Mouse (Mus musculus) midbrain, embryonic 16.5 days (tissue): ENCODE measurements around the gene Mpzl2. TPM values are rescaled to one million over a fixed set of nuclear protein-coding genes. Genes with fewer than 3 reads are reported as not detected.

Source experiments
- ATAC-seq: fragments of 200-750 bp; cut with Nextera tagmentation; 2 replicates; pipeline ENCODE4 v1.8.0; 2017; ENCODE audit warnings: moderate TSS enrichment
- H3K27ac ChIP-seq: fragments of 300-500 bp; sonication (generic); 2 replicates; pipeline ENCODE4 v1.5.1; 2014; ENCODE audit warnings: mild to moderate bottlenecking, low read length, mixed read lengths
- H3K27me3 ChIP-seq: fragments of 300-500 bp; sonication (generic); 2 replicates; pipeline ENCODE4 v1.6.1; 2014; ENCODE audit warnings: low read depth, low read length, mixed read lengths; ENCODE audit not compliant: control insufficient read depth, insufficient read depth
- H3K36me3 ChIP-seq: fragments of 300-500 bp; sonication (generic); 2 replicates; pipeline ENCODE4 v1.6.1; 2014; ENCODE audit warnings: mild to moderate bottlenecking, low read length, moderate library complexity, mixed read lengths; ENCODE audit not compliant: control insufficient read depth, insufficient read depth
- H3K4me1 ChIP-seq: fragments of 300-500 bp; sonication (generic); 2 replicates; pipeline ENCODE4 v1.6.1; 2014; ENCODE audit warnings: mild to moderate bottlenecking, low read length, mixed read lengths; ENCODE audit not compliant: control insufficient read depth, insufficient read depth
- H3K4me2 ChIP-seq: fragments of 300-500 bp; sonication (generic); 2 replicates; pipeline ENCODE4 v1.6.1; 2014; ENCODE audit warnings: mild to moderate bottlenecking, low read length, mixed read lengths
- H3K4me3 ChIP-seq: fragments of 300-500 bp; sonication (generic); 2 replicates; pipeline ENCODE4 v1.5.1; 2014; ENCODE audit warnings: low read depth, mild to moderate bottlenecking, low read length, moderate library complexity, mixed read lengths
- H3K9ac ChIP-seq: fragments of 300-500 bp; sonication (generic); 2 replicates; pipeline ENCODE4 v1.6.1; 2014; ENCODE audit warnings: low read depth, low read length, mixed read lengths
- H3K9me3 ChIP-seq: fragments of 300-500 bp; sonication (generic); replicated peaks from 2 replicates; pipeline ENCODE4 v1.6.1; 2014; ENCODE audit warnings: mild to moderate bottlenecking, low read length, mixed read lengths; ENCODE audit not compliant: control insufficient read depth, poor library complexity, severe bottlenecking
- WGBS: fragments of 180-500 bp; shearing (Covaris S2); extraction: QIAGEN DNeasy Blood & Tissue Kit; methylation state at CpG from one replicate; pipeline ENCODE4 v1.1.7; 2014; 5-methylcytosine and 5-hydroxymethylcytosine counted together
- polyA plus RNA-seq: library from polyadenylated mRNA; unstranded; fragments of >200 nt; fragmentation: Nextera tagmentation; extraction: Ambion mirVana; gene quantifications from 2 replicates; pipeline ENCODE4 v1.2.1, GENCODE M21; 2015

Gene Mpzl2
- polyA plus RNA-seq, 1 experiment from 2014 or later: 1.4 TPM

DNA sequence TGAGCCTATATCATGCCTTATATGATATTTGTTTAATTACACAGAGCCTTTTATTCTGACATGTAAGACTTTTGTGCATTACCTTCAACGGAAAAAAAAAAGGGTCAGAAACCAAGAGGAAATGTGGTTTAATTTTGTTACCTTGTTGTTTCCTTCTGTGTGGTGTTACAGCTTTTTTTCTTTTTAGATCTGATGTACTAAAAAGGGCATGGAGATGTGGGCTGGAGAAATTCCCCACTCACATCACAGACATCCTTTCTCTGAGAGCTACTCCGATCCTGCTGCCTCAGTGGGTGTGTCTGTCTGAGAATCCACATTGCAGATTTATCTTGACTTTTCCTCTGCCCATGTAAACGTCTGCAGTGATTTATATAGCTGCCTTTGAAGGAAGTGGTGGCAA lies 23.1 kb downstream of the Mpzl2 start:
- ATAC-seq: no peak
- H3K27ac ChIP-seq: no peak overlapping the region
- WGBS: 73% methylated on average over 3 of the region's 3 CpGs
- no peaks in the 10 kb centered on the region for H3K36me3 ChIP-seq
- H3K27me3 ChIP-seq: peaks cover 9% of the 10 kb centered on the region
- no peak overlapping the region for H3K9ac ChIP-seq
- H3K4me1 ChIP-seq: no peaks in the 10 kb centered on the region
- no peaks in the 10 kb centered on the region for H3K9me3 ChIP-seq
- H3K4me2 ChIP-seq: no peak overlapping the region
- no peak overlapping the region for H3K4me3 ChIP-seq

DNA sequence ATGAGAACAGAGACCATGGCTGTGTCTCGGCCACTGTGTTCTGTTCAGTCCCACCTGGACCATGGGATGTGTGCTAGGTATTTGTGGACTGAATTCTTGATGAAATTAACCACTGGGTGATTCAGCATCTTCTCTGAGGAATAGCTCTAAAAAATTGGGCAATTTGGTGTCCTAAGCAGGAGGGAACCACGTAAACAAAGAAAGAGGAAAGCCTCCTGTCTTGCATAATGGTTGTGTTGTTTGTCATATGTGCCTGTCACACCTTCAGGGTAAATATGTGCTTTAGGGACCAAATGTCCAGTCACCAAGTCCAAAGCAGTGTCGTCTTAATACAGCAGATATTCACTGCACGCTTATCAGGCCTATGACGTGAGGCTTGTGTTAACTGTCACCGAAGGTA lies 24.8 kb downstream of the Mpzl2 start:
- peaks cover 2% of the 10 kb centered on the region; the same call in 1 of the 2 replicates for H3K27me3 ChIP-seq
- H3K4me2 ChIP-seq: no peak overlapping the region
- 84% methylated on average over 6 of the region's 6 CpGs for WGBS
- no peaks in the 10 kb centered on the region for H3K4me1 ChIP-seq
- no peak overlapping the region for H3K27ac ChIP-seq
- no peaks in the 10 kb centered on the region for H3K36me3 ChIP-seq
- H3K9me3 ChIP-seq: no peaks in the 10 kb centered on the region
- ATAC-seq: no peak
- no peak overlapping the region for H3K9ac ChIP-seq
- H3K4me3 ChIP-seq: no peak overlapping the region

DNA sequence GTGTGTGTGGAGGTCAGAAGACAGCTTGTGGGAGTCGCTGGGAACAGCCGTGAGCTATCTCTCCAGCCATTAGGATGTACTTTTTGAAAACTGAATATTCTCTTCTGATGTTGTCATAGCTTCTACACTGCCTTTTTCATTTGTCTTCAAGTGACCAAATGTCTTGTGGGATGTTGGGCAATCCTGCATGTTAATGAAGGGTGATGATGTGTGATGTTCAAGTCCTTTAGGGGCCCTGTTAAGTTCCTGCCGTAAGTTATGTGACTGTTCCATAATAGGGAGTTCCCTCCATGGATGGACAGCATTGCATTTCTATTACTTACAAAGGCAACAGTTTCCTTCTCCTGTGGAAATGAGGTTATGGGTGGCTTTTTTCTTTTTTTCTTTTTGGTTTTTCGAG lies 27.1 kb downstream of the Mpzl2 start:
- Histone ChIP-seq H3K9ac (no peak overlapping the region), H3K4me3 (no peak overlapping the region), H3K9me3 (no peaks in the 10 kb centered on the region), H3K27me3 (no peaks in the 10 kb centered on the region; the same call in 1 of the 2 replicates), H3K4me2 (no peak overlapping the region), H3K36me3 (no peaks in the 10 kb centered on the region), H3K4me1 (no peaks in the 10 kb centered on the region), H3K27ac (no peak overlapping the region)
- no peak for ATAC-seq
- 85% methylated on average over 4 of the region's 4 CpGs for WGBS

DNA sequence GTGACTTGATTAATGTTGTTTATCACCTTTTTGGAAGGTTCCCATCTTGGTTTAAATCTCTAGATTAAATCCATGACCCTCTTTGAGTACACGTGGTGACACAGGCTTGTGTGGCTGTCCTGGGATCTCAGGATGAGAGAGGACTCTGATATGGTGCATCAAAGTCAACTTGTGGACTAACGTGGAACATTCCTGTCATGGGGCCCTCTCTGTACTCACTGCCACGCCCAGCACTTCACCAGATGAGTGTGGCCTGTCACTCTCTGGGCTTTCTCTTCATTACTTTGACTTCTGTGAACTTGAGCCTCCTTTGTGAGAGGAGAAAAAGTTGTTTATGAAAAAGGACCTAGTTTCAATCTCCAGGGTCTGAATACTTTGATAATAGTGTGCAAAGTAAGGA lies 32.2 kb downstream of the Mpzl2 start:
- Histone ChIP-seq H3K9ac (no peak overlapping the region), H3K4me2 (no peak overlapping the region), H3K9me3 (no peaks in the 10 kb centered on the region), H3K27ac (no peak overlapping the region), H3K36me3 (no peaks in the 10 kb centered on the region), H3K4me3 (no peak overlapping the region), H3K27me3 (no peaks in the 10 kb centered on the region), H3K4me1 (no peaks in the 10 kb centered on the region)
- WGBS: 61% methylated on average over 3 of the region's 3 CpGs
- no peak for ATAC-seq

DNA sequence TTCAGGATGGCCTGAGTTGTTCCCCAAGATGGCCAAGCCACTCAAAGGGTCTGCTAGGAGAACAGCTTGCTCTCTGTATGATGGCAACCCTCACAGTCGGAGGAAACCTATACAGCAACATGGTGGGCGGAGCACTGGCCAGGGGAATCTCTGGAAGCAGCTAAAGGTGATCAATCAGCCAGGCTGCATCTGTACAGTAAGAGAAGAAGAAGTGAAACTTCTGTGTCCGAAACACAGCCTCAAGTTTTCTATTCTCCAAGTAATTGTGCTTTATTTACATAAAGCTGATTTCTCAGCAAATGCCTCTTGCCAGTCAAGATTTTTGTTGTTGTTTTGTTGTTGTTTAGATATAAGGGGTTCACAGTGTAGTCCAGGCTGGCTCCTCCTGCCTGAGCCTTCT lies 38.3 kb downstream of the Mpzl2 start:
- Histone ChIP-seq H3K9ac (no peak overlapping the region), H3K4me2 (no peak overlapping the region), H3K27me3 (no peaks in the 10 kb centered on the region), H3K4me3 (no peak overlapping the region), H3K9me3 (no peaks in the 10 kb centered on the region), H3K4me1 (no peaks in the 10 kb centered on the region), H3K27ac (no peak overlapping the region), H3K36me3 (no peaks in the 10 kb centered on the region)
- no peak for ATAC-seq
- 83% methylated on average over 3 of the region's 3 CpGs for WGBS

DNA sequence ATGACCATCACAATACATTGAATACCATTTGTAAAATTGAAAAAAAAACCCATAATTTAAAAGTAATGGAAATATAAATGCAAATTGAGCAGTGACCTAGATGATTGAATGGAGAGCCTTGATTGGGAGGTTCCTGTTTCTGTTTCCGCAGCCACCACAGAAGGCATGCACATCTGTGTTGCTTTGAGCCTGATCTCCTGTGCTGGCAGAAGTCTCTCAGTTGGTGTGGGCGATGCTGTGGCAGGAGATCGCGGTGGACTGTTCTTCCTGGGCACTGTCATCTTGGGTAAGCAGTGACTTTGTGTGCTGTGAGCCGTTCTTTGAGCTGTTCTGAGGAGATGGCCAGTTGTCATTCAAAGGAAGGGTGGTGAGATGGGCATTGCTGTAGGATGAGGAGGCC lies 39.4 kb downstream of the Mpzl2 start, which contains the start of gene Jaml:
Gene Jaml, plus strand, starts transcription at position 173 of the 400 bp plus-strand sequence.
- Histone ChIP-seq H3K4me3 (no peak within 1 kb of the TSS), H3K36me3 (no peaks in the 10 kb centered on the region), H3K4me2 (no peak within 1 kb of the TSS), H3K9ac (no peak within 1 kb of the TSS), H3K27me3 (no peaks in the 10 kb centered on the region), H3K4me1 (no peaks in the 10 kb centered on the region), H3K27ac (no peak within 1 kb of the TSS), H3K9me3 (no peaks in the 10 kb centered on the region)
- no peak for ATAC-seq
- 84% methylated on average over 5 of the region's 5 CpGs for WGBS

DNA sequence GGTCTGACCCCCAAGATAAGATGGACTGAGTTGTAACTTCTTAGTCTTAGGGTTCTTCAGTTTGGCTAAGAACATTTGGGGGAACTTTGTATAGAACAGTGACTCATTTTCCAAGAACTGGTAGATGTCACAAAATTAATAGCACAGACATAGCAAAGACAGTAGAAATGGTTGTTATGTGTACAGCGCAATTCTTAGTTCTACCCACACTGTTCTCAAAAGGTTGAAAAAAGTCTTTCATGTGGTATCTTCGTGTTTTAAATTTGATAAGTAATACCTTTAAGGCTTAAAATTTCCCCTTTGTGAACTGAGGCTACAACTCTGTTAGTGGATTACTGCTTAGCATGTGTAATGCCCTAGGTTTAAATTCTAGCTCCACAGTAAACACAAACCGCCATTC lies 43.5 kb downstream of the Mpzl2 start:
- Histone ChIP-seq H3K9ac (no peak overlapping the region), H3K27ac (no peak overlapping the region), H3K4me2 (no peak overlapping the region), H3K27me3 (no peaks in the 10 kb centered on the region), H3K4me3 (no peak overlapping the region), H3K36me3 (no peaks in the 10 kb centered on the region), H3K4me1 (no peaks in the 10 kb centered on the region), H3K9me3 (no peaks in the 10 kb centered on the region)
- no peak for ATAC-seq
- 91% methylated on average over 3 of the region's 3 CpGs for WGBS

DNA sequence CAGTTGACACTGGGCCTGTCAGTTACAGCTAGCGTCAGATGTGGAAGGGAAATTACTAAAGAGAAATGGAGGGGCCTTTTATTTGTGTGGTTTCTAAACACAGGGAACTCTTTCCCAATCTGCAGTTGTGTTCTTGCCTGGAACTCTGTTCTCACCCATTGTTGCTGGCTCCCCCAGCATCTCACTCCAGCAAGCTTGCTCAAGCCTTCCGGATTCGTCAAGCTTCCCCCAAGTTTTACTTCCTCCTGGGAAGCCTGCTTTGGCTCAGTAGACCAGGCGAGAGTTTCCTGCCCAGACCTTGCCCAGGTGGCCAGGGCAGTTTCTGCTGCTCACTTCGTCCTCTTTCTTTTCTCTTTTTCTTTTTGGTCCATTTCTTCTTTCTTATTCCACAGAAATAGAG lies 45.0 kb downstream of the Mpzl2 start:
- H3K4me2 ChIP-seq: no peak overlapping the region
- ATAC-seq: no peak
- H3K4me3 ChIP-seq: no peak overlapping the region

DNA sequence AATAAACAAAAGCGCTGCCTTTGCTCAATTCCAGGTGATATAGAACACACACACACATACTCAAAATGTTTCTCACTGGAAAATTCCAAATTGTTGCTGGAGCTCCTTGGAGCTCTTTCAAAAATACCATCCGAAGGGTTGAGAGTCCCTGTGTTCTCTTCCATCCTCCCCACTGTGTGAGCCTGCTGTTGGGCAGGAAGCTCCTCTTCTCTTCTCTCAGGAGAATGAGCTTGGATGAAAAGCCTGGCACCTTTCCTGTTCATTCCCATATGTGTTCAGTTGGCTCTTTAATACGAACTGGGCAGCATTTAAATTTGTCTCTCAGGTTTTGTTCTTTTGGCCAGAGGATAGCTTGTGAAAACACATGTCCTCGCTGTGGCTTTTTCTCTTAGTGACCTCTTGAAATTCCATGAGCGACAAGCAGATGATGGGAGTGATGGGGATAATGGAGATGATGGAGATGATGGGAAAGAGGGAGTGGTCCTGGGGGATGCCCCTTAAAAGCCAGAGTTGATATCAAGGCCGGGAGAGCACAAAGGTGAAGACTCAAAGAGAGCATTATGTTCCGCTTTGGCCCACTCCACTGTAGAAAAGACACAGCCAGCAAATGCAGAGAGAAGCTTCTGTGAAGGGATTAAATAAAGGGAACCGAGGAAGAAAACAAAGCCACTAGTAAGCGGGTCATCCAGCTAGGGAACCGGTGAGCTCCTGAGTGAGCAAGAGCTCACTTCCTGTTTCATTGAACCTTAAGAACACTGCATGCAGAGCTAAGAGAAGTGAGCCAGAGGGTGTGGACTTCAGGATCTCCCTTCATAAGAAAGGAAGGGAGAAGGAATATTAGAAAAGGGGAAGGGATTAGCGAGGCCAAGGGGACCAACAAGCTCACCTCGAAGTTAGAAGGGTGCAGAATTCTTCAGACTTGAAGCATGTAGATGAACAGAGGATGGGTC lies 46.4 kb downstream of the Mpzl2 start:
- no peak overlapping the region for H3K9ac ChIP-seq
- H3K36me3 ChIP-seq: no peaks in the 10 kb centered on the region
- no peaks in the 10 kb centered on the region for H3K27me3 ChIP-seq
- H3K27ac ChIP-seq: no peak overlapping the region
- 75% methylated on average over 12 of the region's 12 CpGs for WGBS
- no peak overlapping the region for H3K4me2 ChIP-seq
- H3K9me3 ChIP-seq: no peaks in the 10 kb centered on the region
- H3K4me1 ChIP-seq: no peaks in the 10 kb centered on the region
- no peak for ATAC-seq
- H3K4me3 ChIP-seq: no peak overlapping the region

More for the DNA sequence above, 45.0 kb downstream of the Mpzl2 start:
- H3K9me3 ChIP-seq: no peaks in the 10 kb centered on the region
- H3K27ac ChIP-seq: no peak overlapping the region
- no peaks in the 10 kb centered on the region for H3K36me3 ChIP-seq
- WGBS: 82% methylated on average over 5 of the region's 5 CpGs
- no peaks in the 10 kb centered on the region for H3K27me3 ChIP-seq
- H3K9ac ChIP-seq: no peak overlapping the region
- H3K4me1 ChIP-seq: no peaks in the 10 kb centered on the region
